Mouse (Mus musculus) ovary, adult 10 weeks (tissue): ENCODE data around the gene Gm4847. TPM values are rescaled to one million over a fixed set of nuclear protein-coding genes. Genes with fewer than 3 reads are reported as not detected.

Source experiments
- polyA plus RNA-seq: library from polyadenylated mRNA; stranded (reverse); fragments of 350-450 nt; fragmentation: Illumina TruSeq; extraction: RNeasy Lipid Tissue Mini Kit (QIAGEN cat#74804); gene quantifications from one replicate; pipeline ENCODE4 v1.2.3, GENCODE M21; 2014

Gm4847 gene
- not detected for polyA plus RNA-seq

DNA sequence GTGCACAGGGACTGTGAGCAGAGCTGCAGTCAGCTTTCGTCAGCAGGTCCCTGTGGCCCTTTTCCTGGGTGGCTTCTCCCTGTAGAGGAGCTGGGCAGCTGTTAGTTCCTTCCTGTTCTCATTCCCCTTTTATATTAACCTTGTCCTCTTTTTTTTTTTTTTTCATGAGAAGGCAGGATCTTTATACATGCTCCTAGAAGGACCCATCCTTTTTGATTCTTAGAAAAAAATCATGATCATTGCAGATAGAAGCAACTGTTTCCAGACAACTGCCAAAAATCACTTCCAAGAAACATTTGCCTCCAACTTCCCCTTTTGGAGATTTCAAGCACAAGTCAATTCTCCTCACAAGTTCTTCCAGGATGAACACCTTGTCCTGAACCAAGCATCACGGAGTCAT is at the start of gene Gm4847:
Gene Gm4847 (minus strand): TSS at position 101 of the 400 bp plus-strand sequence.

DNA sequence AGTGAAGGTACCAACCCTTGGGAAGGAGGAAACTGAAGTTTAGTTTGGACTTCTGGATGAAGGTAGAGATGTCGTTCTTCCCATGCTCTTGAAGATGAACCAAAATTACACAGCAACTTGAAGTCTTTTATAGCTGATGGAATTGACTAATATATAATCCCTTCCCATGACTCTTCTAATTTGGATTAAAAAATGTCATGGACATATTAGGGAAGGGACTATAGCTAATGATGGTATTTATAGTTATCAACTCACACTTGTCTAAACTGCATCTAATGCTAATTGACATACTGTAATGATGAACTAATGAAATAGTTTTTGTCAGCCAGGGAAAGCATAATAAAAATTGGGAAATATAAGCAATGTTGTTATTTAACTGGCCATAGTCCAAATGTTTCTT is 34.3 kb upstream of the Gm4847 start, which contains the start of gene Fmo9:
Gene Fmo9 (minus strand): TSS at position 101 of the 400 bp plus-strand sequence.

Other genes with a start within 250 kb of the Gm4847 start
- 32.9 TPM for gene Pogk, start 237.8 kb downstream of the Gm4847 start, polyA plus RNA-seq
- not detected for gene Gm4846, start 150.1 kb downstream of the Gm4847 start, polyA plus RNA-seq
- gene Fmo9, start 34.2 kb upstream of the Gm4847 start, polyA plus RNA-seq, result not detected